Comparison of ENCODE assay signal across 8 mouse cellular contexts in genomic region chr7:130914693-130915363, GRCm38 (mm10). TPM values are rescaled to one million over a fixed set of nuclear protein-coding genes. Genes with fewer than 3 reads are reported as not detected.
DNase-seq lines count a peak whose midpoint lies in the region; ATAC-seq lines count a peak whose summit lies in the region.

No protein-coding gene starts in this region.

- no peak overlapping the region for H3K9ac ChIP-seq in midbrain, embryonic 14.5 days (replicated peaks; ENCODE audit: low read length)
- no peak overlapping the region for H3K9ac ChIP-seq in midbrain, embryonic 13.5 days (replicated peaks)

- H3K36me3 ChIP-seq in heart, embryonic 10.5 days = peaks cover 14% of the 10 kb centered on the region
- peaks cover 19% of the 10 kb centered on the region for H3K36me3 ChIP-seq in midbrain, embryonic 14.5 days (ENCODE audit: control insufficient read depth, insufficient read depth, low read length)
- peaks cover 21% of the 10 kb centered on the region for H3K36me3 ChIP-seq in midbrain, embryonic 13.5 days

- no peaks in the 10 kb centered on the region for H3K27me3 ChIP-seq in heart, embryonic 10.5 days (ENCODE audit: insufficient read depth, poor library complexity, severe bottlenecking)
- no peaks in the 10 kb centered on the region for H3K27me3 ChIP-seq in midbrain, embryonic 14.5 days (ENCODE audit: control insufficient read depth, insufficient read depth, low read length)
- H3K27me3 ChIP-seq in midbrain, embryonic 13.5 days = no peaks in the 10 kb centered on the region

- ATAC-seq in midbrain, embryonic 14.5 days (ENCODE audit: low FRiP score, low TSS enrichment) = no peak
- no peak for ATAC-seq in midbrain, embryonic 13.5 days
- ATAC-seq in megakaryocyte-erythroid progenitor cell, adult 5-6 weeks (replicated peaks; ENCODE audit: low FRiP score, low TSS enrichment, poor library complexity, severe bottlenecking) = 0 out of 2 replicates have a peak, but pooled peaks have one; percentile 50

- no peak overlapping the region for H3K27ac ChIP-seq in heart, embryonic 10.5 days
- no peak overlapping the region for H3K27ac ChIP-seq in midbrain, embryonic 14.5 days (replicated peaks; ENCODE audit: low read depth, low read length)
- no peak overlapping the region for H3K27ac ChIP-seq in midbrain, embryonic 13.5 days

- H3K4me2 ChIP-seq in midbrain, embryonic 14.5 days (ENCODE audit: low read length) = no peak overlapping the region
- H3K4me2 ChIP-seq in midbrain, embryonic 13.5 days (replicated peaks) = no peak overlapping the region

- WGBS in heart, embryonic 10.5 days = 58% methylated on average over 5 of the region's 5 CpGs
- 54% methylated on average over 5 of the region's 5 CpGs for WGBS in midbrain, embryonic 14.5 days
- WGBS in midbrain, embryonic 13.5 days = 53% methylated on average over 5 of the region's 5 CpGs

- H3K4me1 ChIP-seq in heart, embryonic 10.5 days = no peaks in the 10 kb centered on the region
- no peaks in the 10 kb centered on the region for H3K4me1 ChIP-seq in midbrain, embryonic 14.5 days (ENCODE audit: control insufficient read depth, insufficient read depth, low read length)
- no peaks in the 10 kb centered on the region for H3K4me1 ChIP-seq in midbrain, embryonic 13.5 days (replicated peaks)

- H3K9me3 ChIP-seq in heart, embryonic 10.5 days = no peaks in the 10 kb centered on the region
- no peaks in the 10 kb centered on the region for H3K9me3 ChIP-seq in midbrain, embryonic 14.5 days (ENCODE audit: control insufficient read depth, low read length)
- H3K9me3 ChIP-seq in midbrain, embryonic 13.5 days = no peaks in the 10 kb centered on the region

- intact Hi-C loops in gastrocnemius, postnatal 36 days (cut with DNase I) = loop anchor here (2.0 kb wide), 2 partner anchors 86 to 144 kb away; no protein-coding TSS in a partner anchor

- peak; percentile 59 for DNase-seq in heart, adult 11 months
- no peak for DNase-seq in heart, embryonic 10.5 days (ENCODE audit: low spot score)
- peak; percentile 86 for DNase-seq in midbrain, embryonic 14.5 days
- peak; percentile 62 to 72 for DNase-seq in cerebellum, postnatal 14 days
- no peak for DNase-seq in gastrocnemius, postnatal 36 days
- no peak for DNase-seq in layer of hippocampus, postnatal 36 days

- no peak overlapping the region for H3K4me3 ChIP-seq in heart, embryonic 10.5 days
- no peak overlapping the region for H3K4me3 ChIP-seq in midbrain, embryonic 14.5 days (replicated peaks; ENCODE audit: low read depth, low read length)
- H3K4me3 ChIP-seq in midbrain, embryonic 13.5 days (replicated peaks) = no peak overlapping the region

RNA-seq across cellular contexts. Expression of gene Htra1, which starts 21.1 kb away (rescaled TPM):
- polyA plus RNA-seq in heart, embryonic 10.5 days (2016; fragmentation: Nextera tagmentation; extraction: Ambion mirVana) = 7.7 and 20.0 TPM in 2 replicates
- 6.9 and 12.7 TPM in 2 replicates for polyA plus RNA-seq in midbrain, embryonic 14.5 days (2014; fragmentation: Nextera tagmentation; extraction: Ambion mirVana)
- 4.3 and 6.2 TPM in 2 replicates for polyA plus RNA-seq in midbrain, embryonic 13.5 days (2015; fragmentation: Nextera tagmentation; extraction: Ambion mirVana)
- 0.45 TPM in 1 of 2 replicates, not detected in the other for total RNA-seq in megakaryocyte-erythroid progenitor cell, adult 5-6 weeks (2014; fragmentation: Nextera tagmentation)
- not detected in 2 replicates for total RNA-seq in megakaryocyte-erythroid progenitor cell, adult 5-6 weeks (2017)
- total RNA-seq in gastrocnemius, postnatal 36 days (2021) = 10 to 100 TPM; 27.6 to 37.8 TPM
- 100 to 1,000 TPM; 221 to 291 TPM for total RNA-seq in layer of hippocampus, postnatal 36 days (2021)

RNA-seq across cellular contexts. Expression of gene Plekha1, which starts 49.3 kb away (rescaled TPM):
- polyA plus RNA-seq in heart, embryonic 10.5 days (2016; fragmentation: Nextera tagmentation; extraction: Ambion mirVana) = 44.4 and 55.3 TPM in 2 replicates
- polyA plus RNA-seq in midbrain, embryonic 14.5 days (2014; fragmentation: Nextera tagmentation; extraction: Ambion mirVana) = 65.1 and 77.7 TPM in 2 replicates
- 54.6 and 55.5 TPM in 2 replicates for polyA plus RNA-seq in midbrain, embryonic 13.5 days (2015; fragmentation: Nextera tagmentation; extraction: Ambion mirVana)
- total RNA-seq in megakaryocyte-erythroid progenitor cell, adult 5-6 weeks (2014; fragmentation: Nextera tagmentation) = 1.2 and 5.4 TPM in 2 replicates
- total RNA-seq in megakaryocyte-erythroid progenitor cell, adult 5-6 weeks (2017) = 3.0 and 5.8 TPM in 2 replicates
- total RNA-seq in gastrocnemius, postnatal 36 days (2021) = 10 to 100 TPM; 17.9 to 20.8 TPM
- 100 to 1,000 TPM in 1 of 2 experiments, 10 to 100 TPM in 1; 93.5 to 106 TPM for total RNA-seq in layer of hippocampus, postnatal 36 days (2021)

Comparison
In these comparisons a context has a peak if more than half of its experiments do, and no peak if none do; other contexts are left out.
1. DNase-seq: peak in heart, adult 11 months (single experiment), midbrain, embryonic 14.5 days (single experiment) and cerebellum, postnatal 14 days (2 of 2); none in heart, embryonic 10.5 days (single experiment), gastrocnemius, postnatal 36 days (0 of 2) and layer of hippocampus, postnatal 36 days (0 of 2).
2. RNA of gene Htra1, which starts 21.1 kb away (total RNA-seq): 221 to 291 TPM in layer of hippocampus, postnatal 36 days and 27.6 to 37.8 TPM in gastrocnemius, postnatal 36 days; 0.45 TPM in megakaryocyte-erythroid progenitor cell, adult 5-6 weeks; every median in the first group is over 10 times any median in the second.